Mouse (Mus musculus): Measurements from ENCODE around the gene Mtm1. TPM values are rescaled to one million over a fixed set of nuclear protein-coding genes. Genes with fewer than 3 reads are reported as not detected.

Mtm1 gene
- polyA plus RNA-seq, 1 experiment from 2014 or later = 3.6 TPM

Other genes with a start within 250 kb of the Mtm1 start
- 1.5 TPM in 2 replicates for gene Mamld1, start 160.5 kb upstream of the Mtm1 start, polyA plus RNA-seq (2015; fragmentation: Nextera tagmentation; extraction: Ambion mirVana)
- gene Mtmr1, start 154.0 kb downstream of the Mtm1 start, polyA plus RNA-seq (2015; fragmentation: Nextera tagmentation; extraction: Ambion mirVana) = 9.4 and 10.5 TPM in 2 replicates